Mouse (Mus musculus) kidney, embryonic 16.5 days (tissue): ENCODE measurements at regions not wholly inside any gene's neighbourhood (a gene's known extent, or its start where the extent isn't known, plus 50 kb on each side); places are given as distances from the start of the nearest gene placed in this dataset.
"Not testable (repeated sequence)": the region's sequence is repeated elsewhere in the genome, so short reads cannot be mapped to it uniquely, and the experiment has no call there.

Experiments
- ATAC-seq: fragments of 200-750 bp; cut with Nextera tagmentation; 2 replicates; pipeline ENCODE4 v1.8.0; 2017; ENCODE audit warnings: moderate TSS enrichment; ENCODE audit not compliant: low FRiP score, low TSS enrichment
- H3K27ac ChIP-seq: fragments of 300-500 bp; sonication (generic); 2 replicates; pipeline ENCODE4 v1.5.1; 2014; ENCODE audit warnings: low read length
- H3K27me3 ChIP-seq: fragments of 300-500 bp; sonication (generic); 2 replicates; pipeline ENCODE4 v1.6.1; 2014; ENCODE audit warnings: low read length, control low read depth, mixed read lengths; ENCODE audit not compliant: insufficient read depth
- H3K36me3 ChIP-seq: fragments of 300-500 bp; sonication (generic); 2 replicates; pipeline ENCODE4 v1.6.1; 2014; ENCODE audit warnings: low read length, control low read depth, mixed read lengths; ENCODE audit not compliant: insufficient read depth
- H3K4me1 ChIP-seq: fragments of 300-500 bp; sonication (generic); 2 replicates; pipeline ENCODE4 v1.6.1; 2014; ENCODE audit warnings: low read length, control low read depth, mixed read lengths; ENCODE audit not compliant: insufficient read depth
- H3K4me2 ChIP-seq: fragments of 300-500 bp; sonication (generic); replicated peaks from 2 replicates; pipeline ENCODE4 v1.6.1; 2014; ENCODE audit warnings: low read depth, low read length
- H3K4me3 ChIP-seq: fragments of 300-500 bp; sonication (generic); 2 replicates; pipeline ENCODE4 v1.5.1; 2014; ENCODE audit warnings: mild to moderate bottlenecking, low read length
- H3K9ac ChIP-seq: fragments of 300-500 bp; sonication (generic); replicated peaks from 2 replicates; pipeline ENCODE4 v1.6.1; 2014; ENCODE audit warnings: low read length
- H3K9me3 ChIP-seq: fragments of 300-500 bp; sonication (generic); 2 replicates; pipeline ENCODE4 v1.6.1; 2016; ENCODE audit warnings: low read length, control low read depth
- WGBS: fragments of 180-500 bp; shearing (Covaris S2); extraction: QIAGEN DNeasy Blood & Tissue Kit; methylation state at CpG from one replicate; pipeline ENCODE4 v1.1.7; 2014; 5-methylcytosine and 5-hydroxymethylcytosine counted together

GRCm38 (mm10) chr14:53637664-53638063 is 616.2 kb downstream of the Dad1 start:
- H3K36me3 ChIP-seq, H3K4me3 ChIP-seq, H3K27me3 ChIP-seq, H3K4me2 ChIP-seq, ATAC-seq, H3K4me1 ChIP-seq, H3K9ac ChIP-seq, H3K9me3 ChIP-seq, H3K27ac ChIP-seq: not testable (repeated sequence)
- 75% methylated on average over 1 of the region's 1 CpGs for WGBS

GRCm38 (mm10) chr14:53635206-53635605 is 618.7 kb downstream of the Dad1 start:
- H3K4me2 ChIP-seq, H3K9me3 ChIP-seq, H3K4me1 ChIP-seq, H3K9ac ChIP-seq, H3K27me3 ChIP-seq, ATAC-seq, H3K36me3 ChIP-seq, H3K27ac ChIP-seq, H3K4me3 ChIP-seq: not testable (repeated sequence)
- WGBS = 59% methylated on average over 7 of the region's 7 CpGs

GRCm38 (mm10) chr14:53634320-53634979 is 619.5 kb downstream of the Dad1 start:
- H3K36me3 ChIP-seq, H3K4me2 ChIP-seq, ATAC-seq, H3K27me3 ChIP-seq, H3K27ac ChIP-seq, H3K9ac ChIP-seq, H3K9me3 ChIP-seq, H3K4me1 ChIP-seq, H3K4me3 ChIP-seq: not testable (repeated sequence)
- 41% methylated on average over 5 of the region's 5 CpGs for WGBS

- H3K9me3 ChIP-seq, H3K4me3 ChIP-seq, H3K9ac ChIP-seq, H3K36me3 ChIP-seq, H3K27me3 ChIP-seq, ATAC-seq, H3K4me1 ChIP-seq, H3K4me2 ChIP-seq, H3K27ac ChIP-seq: not testable (repeated sequence)
- WGBS = 41% methylated on average over 1 of the region's 1 CpGs
These were observed 620.2 kb downstream of the Dad1 start for GRCm38 (mm10) chr14:53633743-53634142.

GRCm38 (mm10) chr14:53621376-53621775 is 632.5 kb downstream of the Dad1 start:
- not testable (repeated sequence) for H3K27ac ChIP-seq, H3K9me3 ChIP-seq, H3K36me3 ChIP-seq, H3K27me3 ChIP-seq, H3K9ac ChIP-seq, H3K4me1 ChIP-seq, ATAC-seq, H3K4me2 ChIP-seq, H3K4me3 ChIP-seq
- WGBS = 59% methylated on average over 4 of the region's 4 CpGs

- H3K4me1 ChIP-seq, H3K9ac ChIP-seq, H3K4me2 ChIP-seq, H3K4me3 ChIP-seq, ATAC-seq, H3K27me3 ChIP-seq, H3K36me3 ChIP-seq, H3K9me3 ChIP-seq, H3K27ac ChIP-seq: not testable (repeated sequence)
- WGBS = 45% methylated on average over 3 of the region's 3 CpGs
These were observed 637.8 kb downstream of the Dad1 start for GRCm38 (mm10) chr14:53616061-53616460.

GRCm38 (mm10) chr14:53614341-53614740 is 639.6 kb downstream of the Dad1 start:
- no peak for ATAC-seq
- H3K4me1 ChIP-seq = no peaks in the 10 kb centered on the region
- no peak overlapping the region for H3K4me2 ChIP-seq
- H3K9ac ChIP-seq = no peak overlapping the region
- no peaks in the 10 kb centered on the region for H3K27me3 ChIP-seq
- H3K4me3 ChIP-seq = no peak overlapping the region
- no peaks in the 10 kb centered on the region for H3K36me3 ChIP-seq
- no peak overlapping the region for H3K27ac ChIP-seq
- H3K9me3 ChIP-seq = no peaks in the 10 kb centered on the region

- H3K27me3 ChIP-seq, H3K4me1 ChIP-seq, ATAC-seq, H3K9me3 ChIP-seq, H3K4me2 ChIP-seq, H3K9ac ChIP-seq, H3K36me3 ChIP-seq, H3K27ac ChIP-seq, H3K4me3 ChIP-seq: not testable (repeated sequence)
- 51% methylated on average over 3 of the region's 3 CpGs for WGBS
These were observed 654.6 kb downstream of the Dad1 start for GRCm38 (mm10) chr14:53599299-53599698.

- not testable (repeated sequence) for H3K36me3 ChIP-seq, ATAC-seq, H3K27me3 ChIP-seq, H3K9ac ChIP-seq, H3K4me3 ChIP-seq, H3K27ac ChIP-seq, H3K4me1 ChIP-seq, H3K4me2 ChIP-seq, H3K9me3 ChIP-seq
These were observed 656.6 kb downstream of the Dad1 start for GRCm38 (mm10) chr14:53597287-53597686.

- ATAC-seq, H3K4me2 ChIP-seq: not testable (repeated sequence)
These were observed 663.3 kb downstream of the Dad1 start for GRCm38 (mm10) chr14:53590601-53591000.

More at GRCm38 (mm10) chr14:53590601-53591000, 663.3 kb downstream of the Dad1 start:
- H3K27me3 ChIP-seq, H3K9me3 ChIP-seq, H3K4me1 ChIP-seq, H3K9ac ChIP-seq, H3K4me3 ChIP-seq, H3K36me3 ChIP-seq, H3K27ac ChIP-seq: not testable (repeated sequence)
- WGBS = 42% methylated on average over 6 of the region's 6 CpGs
